Mouse (Mus musculus): ENCODE results near the gene Rab11fip5.

- TF ChIP-seq POLR2A (IDR thresholded peaks at IDR 0.05; ENCODE audit: insufficient read length, low read depth): no peak
- no peak for TF ChIP-seq MAX (IDR thresholded peaks at IDR 0.05; ENCODE audit: low read depth)
- no peak for TF ChIP-seq USF1 (IDR thresholded peaks at IDR 0.05; ENCODE audit: low read depth)
- no peak for TF ChIP-seq POLR2AphosphoS2 (IDR thresholded peaks at IDR 0.05; ENCODE audit: insufficient read length, low read depth)
- no peak for TF ChIP-seq TCF3 (IDR thresholded peaks at IDR 0.05; ENCODE audit: insufficient read length, low read depth)
- TF ChIP-seq MYOG (IDR thresholded peaks at IDR 0.05; ENCODE audit: control insufficient read depth in 1 of 3, insufficient read depth in 1 of 3, insufficient read length in 2 of 3, low read depth in 2 of 3): no peak
- no peak for TF ChIP-seq TCF12 (IDR thresholded peaks at IDR 0.05; ENCODE audit: insufficient read depth, poor library complexity, severe bottlenecking)
- TF ChIP-seq MYOD1 (IDR thresholded peaks at IDR 0.05; ENCODE audit: control insufficient read depth in 1 of 3, insufficient read length in 2 of 3, low read depth in 2 of 3): no peak
- no peak for TF ChIP-seq CEBPB (IDR thresholded peaks at IDR 0.05; ENCODE audit: insufficient read depth, poor library complexity, severe bottlenecking)
- no peak for TF ChIP-seq E2F4 (IDR thresholded peaks at IDR 0.05; ENCODE audit: insufficient read depth)
Observed at GRCm38 (mm10) chr6:85395360-85395759, 20.9 kb upstream of the Rab11fip5 start.

Data from myocyte (in vitro differentiated cells).